Mouse (Mus musculus) c-Kit-positive CD71-positive TER-119-positive erythroid progenitor cells, embryonic 14.5 days (primary cell): Measurements from ENCODE around the gene Mrc2.

Source experiments
- DNase-seq: peaks from one replicate; pipeline ENCODE4 v3.0.0-alpha.2; 2013; ENCODE audit warnings: low spot score

Mrc2 gene

GRCm38 (mm10) chr11:105311291-105311975, 19.0 kb downstream of the Mrc2 start:
- no peak for DNase-seq

DNA sequence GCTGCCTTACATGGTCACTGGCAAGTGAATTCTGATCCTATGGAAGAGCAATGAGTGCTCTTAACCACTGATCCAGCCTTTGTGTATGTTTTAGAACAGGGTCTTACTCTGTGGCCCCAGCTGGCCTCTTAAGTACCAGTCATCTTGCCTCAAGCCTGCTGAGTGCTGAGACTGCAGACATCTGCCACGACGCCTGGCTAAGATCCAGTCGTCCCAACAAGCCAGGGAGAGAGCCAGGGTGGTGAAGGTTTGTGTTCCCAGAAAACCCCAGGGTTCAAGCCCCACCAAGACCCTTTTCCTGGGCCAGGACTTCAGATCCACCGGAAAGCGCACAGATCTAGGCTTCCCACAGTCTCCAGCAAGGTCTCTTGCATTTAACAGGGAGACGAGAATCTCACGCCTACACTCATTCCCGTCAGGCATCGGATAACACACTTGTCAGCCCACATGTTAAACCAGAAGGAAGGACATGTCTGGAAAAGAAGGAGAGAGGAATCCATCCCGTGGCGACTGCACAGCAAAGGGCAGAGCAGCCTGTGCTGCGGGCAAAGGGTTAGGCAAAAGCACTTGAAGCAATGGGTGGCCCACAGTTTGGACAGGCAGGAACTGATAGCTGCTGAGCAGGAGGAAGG, 20.0 kb downstream of the Mrc2 start:
- DNase-seq, result no peak

- DNase-seq, result no peak
Measured at GRCm38 (mm10) chr11:105312972-105313632, 20.7 kb downstream of the Mrc2 start.

DNA sequence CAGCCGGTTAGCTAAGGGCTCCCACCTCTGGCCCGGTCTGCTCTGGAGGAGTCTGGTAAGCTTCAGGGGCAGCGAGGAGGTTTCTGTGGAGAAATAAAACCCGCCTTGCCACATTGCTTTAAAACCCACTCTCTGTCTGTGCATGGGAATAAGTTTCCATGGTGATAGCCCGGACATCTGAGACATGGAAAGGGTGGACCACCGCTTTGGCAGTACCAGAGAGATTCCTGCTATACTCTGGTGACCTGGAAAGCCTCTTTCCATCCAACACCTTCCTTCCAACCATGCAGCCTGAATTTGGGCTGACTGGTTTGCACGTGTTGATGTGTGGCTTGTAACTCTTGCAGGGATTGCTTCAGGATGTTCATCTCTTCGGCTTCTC, 21.2 kb downstream of the Mrc2 start:
- no peak for DNase-seq

DNA sequence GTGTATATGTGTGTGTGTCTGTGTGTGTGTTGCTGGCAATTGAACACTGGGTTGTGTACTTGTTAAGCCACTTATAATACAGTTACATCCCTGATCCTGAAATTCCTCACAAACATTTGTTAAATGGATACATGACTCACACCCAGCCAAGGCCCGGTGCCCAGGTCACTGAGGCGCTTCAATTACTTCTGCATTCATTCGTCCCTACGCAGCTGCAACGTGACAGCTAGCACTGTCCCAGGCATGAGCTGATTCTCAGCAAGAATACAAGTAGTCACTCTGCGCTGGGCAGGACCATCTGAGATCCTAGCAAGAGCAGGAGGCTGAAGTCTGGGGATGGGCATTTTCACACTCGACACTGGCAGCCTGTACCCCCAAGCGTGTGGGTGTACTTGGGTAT, 22.9 kb downstream of the Mrc2 start:
- no peak for DNase-seq

DNA sequence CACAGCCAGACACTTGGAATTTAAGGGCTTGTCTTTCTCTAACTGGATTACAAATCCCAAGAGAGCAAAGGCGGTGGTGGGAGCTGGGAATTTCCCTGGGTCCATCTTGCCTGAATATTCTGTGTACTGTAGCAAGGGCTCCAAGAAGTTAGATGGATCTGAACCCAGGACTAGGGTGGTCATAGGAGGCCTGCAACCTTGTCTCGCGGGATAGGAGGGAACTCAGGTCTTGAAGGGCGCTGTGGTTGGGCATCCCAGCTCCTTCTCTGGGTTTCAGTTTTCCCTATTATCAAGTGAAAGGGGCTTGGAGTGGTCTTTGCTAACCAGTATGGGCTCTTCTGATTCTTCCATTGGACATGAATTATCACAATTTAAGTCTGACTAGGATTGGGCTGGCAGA, 23.7 kb downstream of the Mrc2 start:
- no peak for DNase-seq

DNA sequence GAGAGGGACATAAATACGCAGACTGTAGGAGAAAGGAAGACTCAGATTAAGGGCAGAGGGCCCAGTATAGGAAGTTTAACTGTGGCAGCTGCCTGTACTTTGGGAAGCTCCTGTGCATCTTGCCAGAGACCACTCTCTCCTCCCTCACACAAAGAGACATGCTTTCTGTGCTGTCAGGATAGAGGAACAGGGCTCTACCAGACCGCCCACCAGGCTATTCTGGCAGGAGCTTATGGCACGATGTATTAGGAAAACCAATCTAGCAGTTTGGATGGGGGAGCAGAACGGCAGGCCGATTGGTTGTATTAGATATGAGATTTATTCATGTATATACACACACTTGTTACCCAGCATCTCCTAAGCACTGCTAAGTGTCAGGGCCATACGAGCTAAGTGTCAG, 25.3 kb downstream of the Mrc2 start:
- DNase-seq, result no peak

DNA sequence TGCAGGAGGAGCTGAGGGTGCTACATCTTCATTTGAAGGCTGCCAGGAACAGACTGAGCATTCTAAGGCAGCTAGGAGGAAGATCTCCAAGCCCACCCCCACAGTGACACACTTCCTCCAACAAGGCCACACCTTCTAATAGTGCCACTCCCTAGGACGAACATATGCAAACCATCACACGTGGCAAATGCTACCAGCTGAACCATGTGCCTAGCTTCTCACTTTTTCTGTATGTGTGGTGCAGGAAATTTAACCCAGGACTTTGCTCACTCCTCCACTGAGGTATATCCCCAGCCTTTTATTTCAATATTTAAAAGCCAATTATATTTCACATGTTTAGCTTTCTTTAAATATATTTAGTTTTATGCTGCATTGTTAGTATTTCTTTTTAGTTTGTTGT, 28.6 kb downstream of the Mrc2 start:
- DNase-seq, result no peak

DNA sequence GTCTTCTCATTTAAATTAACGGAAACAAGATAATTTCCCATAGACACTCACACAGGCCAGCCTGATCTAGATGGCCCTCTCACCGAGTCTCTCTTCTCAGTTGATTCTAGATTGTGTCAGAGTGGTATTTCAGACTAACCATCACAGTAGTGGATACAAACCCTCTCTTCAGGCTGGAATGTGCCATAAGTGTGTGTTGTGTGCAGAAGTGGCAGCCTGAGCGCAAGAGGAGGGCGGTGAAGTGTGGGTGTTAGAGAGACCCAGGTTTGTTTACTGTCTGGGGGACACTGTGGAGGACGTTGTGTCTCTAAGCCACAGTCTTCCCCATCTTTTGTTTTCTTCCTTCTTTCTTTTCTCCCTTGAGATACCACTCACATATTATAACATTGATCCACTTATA, 31.1 kb downstream of the Mrc2 start:
- DNase-seq, result no peak

DNA sequence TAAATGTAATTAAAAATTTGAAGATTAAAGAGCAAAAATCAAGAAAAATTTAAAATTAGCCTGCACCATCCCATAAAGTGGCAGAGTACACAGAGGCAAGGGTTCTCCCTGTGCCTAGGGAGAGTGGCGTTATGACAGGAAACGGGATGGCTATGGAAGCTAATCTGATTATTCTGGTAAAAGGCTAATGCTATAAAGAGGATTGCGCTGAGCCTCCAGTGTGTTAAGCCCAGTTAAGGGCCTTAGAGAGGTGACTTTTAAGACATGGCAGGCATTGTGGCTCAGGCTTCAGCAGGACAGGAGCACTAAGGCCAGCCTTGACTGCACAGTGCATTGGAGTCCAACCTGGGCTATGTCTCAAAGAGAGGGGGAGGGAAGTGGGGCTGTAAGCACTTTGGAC, 34.7 kb downstream of the Mrc2 start:
- DNase-seq, result no peak

- DNase-seq, result no peak
Measured at GRCm38 (mm10) chr11:105329962-105330361, 37.5 kb downstream of the Mrc2 start.

DNA sequence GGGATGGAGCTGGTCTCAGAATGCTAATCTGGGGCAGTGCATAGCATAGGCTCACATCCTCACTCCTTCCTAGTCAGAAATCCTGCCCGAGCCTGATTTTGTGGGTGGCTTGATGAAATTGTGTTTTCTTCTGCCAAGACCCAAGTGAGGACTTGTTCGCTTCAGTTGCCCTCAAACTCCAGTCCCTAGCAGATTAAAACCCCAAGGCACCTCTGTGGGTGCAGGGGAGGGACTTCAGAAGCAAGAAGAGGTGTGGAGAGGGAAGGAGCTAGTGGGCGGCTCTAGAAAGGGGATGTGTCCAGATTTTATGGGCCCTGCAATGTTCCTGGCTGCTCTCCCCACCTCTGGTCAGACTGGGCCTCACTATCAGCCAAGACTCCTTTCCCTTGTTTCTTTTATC, 38.7 kb downstream of the Mrc2 start:
- DNase-seq, result no peak

DNA sequence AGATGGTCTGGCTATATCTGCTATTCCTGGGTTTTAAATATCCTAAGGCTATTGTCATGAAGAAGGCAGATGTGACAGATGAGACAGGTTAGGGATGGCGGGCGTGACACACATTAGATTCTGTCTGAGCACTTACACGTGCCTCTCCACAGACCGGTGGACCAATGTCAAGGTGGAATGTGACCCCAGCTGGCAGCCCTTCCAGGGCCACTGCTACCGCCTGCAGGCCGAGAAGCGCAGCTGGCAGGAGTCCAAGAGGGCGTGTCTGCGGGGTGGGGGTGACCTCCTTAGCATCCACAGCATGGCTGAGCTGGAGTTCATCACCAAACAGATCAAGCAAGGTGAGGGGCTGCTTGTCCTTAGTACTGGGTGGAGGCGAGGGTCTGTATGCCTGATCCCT, 39.3 kb downstream of the Mrc2 start:
- DNase-seq, result no peak

- no peak for DNase-seq
Measured at GRCm38 (mm10) chr11:105332468-105332867, 40.0 kb downstream of the Mrc2 start.

GRCm38 (mm10) chr11:105333867-105334670, 41.6 kb downstream of the Mrc2 start:
- DNase-seq, result no peak

GRCm38 (mm10) chr11:105338596-105339390, 46.4 kb downstream of the Mrc2 start:
- no peak for DNase-seq

DNA sequence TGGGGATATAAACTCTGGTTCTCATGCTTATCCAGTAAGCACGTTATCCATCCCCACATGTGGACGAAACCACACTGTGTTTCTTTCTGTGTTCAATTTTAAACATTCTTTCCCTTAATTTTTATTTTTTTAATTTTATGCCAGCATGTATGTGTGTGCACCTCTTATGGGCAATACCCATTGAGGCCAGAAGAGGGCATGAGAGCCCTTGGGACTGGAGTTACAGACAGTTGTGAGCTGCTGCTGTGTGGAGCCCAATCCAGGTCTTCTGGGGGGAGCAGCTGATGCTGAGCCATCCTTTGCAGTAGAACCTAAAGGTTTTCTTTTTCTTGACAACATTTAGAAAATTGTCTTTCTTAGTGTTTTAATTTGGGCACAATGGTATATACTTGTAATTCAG, 52.8 kb downstream of the Mrc2 start:
- DNase-seq, result no peak

- peak; percentile 74 for DNase-seq
Measured at GRCm38 (mm10) chr11:105347162-105348161, 55.0 kb downstream of the Mrc2 start.

DNA sequence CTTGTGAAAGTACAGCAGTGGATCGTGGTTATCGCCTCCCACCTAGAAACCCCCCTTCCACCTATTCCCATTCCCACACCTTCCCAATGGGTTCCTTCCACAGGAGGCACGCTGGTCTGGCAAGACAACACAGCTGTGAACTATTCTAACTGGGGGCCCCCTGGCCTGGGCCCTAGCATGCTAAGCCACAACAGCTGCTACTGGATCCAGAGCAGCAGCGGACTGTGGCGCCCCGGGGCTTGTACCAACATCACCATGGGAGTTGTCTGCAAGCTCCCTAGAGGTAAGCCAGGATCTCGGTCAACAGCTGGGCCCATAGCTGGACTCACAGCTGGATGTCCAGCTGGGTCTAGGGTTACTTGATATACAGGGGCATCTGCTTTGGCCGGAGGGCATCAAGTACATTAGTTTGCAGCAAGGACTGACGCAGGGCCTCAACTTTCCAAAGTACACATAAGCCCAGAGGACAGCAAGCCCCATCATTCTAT, 56.1 kb downstream of the Mrc2 start:
- no peak for DNase-seq

DNA sequence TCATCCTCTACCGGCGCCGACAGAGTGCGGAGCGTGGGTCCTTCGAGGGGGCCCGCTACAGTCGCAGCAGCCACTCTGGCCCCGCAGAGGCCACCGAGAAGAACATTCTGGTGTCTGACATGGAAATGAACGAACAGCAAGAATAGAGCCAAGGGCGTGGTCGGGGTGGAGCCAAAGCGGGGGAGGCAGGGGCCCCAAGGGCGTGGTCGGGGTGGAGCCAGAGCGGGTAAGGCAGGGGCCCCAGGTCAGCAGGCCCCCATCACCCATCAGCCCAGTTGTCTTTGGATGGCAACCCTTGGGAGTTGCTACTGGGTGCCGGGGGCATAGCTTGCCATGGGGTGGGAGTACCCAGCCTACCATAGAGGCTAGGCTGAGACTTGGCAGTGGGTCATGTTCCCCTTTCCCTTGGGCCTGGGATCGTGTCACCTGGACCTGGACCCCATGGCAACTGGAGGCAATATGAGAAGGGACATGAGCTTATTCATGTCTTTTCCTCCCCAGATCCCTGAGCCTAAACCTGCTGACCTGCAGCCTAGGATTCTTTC, 57.4 kb downstream of the Mrc2 start:
- DNase-seq, result no peak
